Mouse (Mus musculus): Measurements from ENCODE around the gene Endou. TPM values are rescaled to one million over a fixed set of nuclear protein-coding genes. Genes with fewer than 3 reads are reported as not detected.

Gene Endou
- polyA plus RNA-seq, 1 experiment: 0.51 TPM

GRCm38 (mm10) chr15:97743961-97744525 is 12.9 kb upstream of the Endou start:
- Histone ChIP-seq H3K36me3 (ENCODE audit: control insufficient read depth, insufficient read depth, low read length) (no peaks in the 10 kb centered on the region), H3K4me3 (ENCODE audit: low read depth, low read length) (no peak overlapping the region), H3K27me3 (ENCODE audit: control insufficient read depth, insufficient read depth, low read length) (no peaks in the 10 kb centered on the region), H3K4me1 (ENCODE audit: control insufficient read depth, insufficient read depth, insufficient read length, low read length) (peaks cover 5% of the 10 kb centered on the region; the same call in 1 of the 2 replicates), H3K27ac (ENCODE audit: insufficient read depth, low read depth, low read length) (no peak overlapping the region)
- 65% methylated on average over 12 of the region's 12 CpGs for WGBS
- TF ChIP-seq POLR2A (IDR thresholded peaks at IDR 0.05; ENCODE audit: low read depth, low read length) (no peak), CTCF (IDR thresholded peaks at IDR 0.05; ENCODE audit: extremely low read depth, insufficient read length, insufficient replicate concordance, low read depth, low read length) (no peak)

GRCm38 (mm10) chr15:97743210-97743609 is 12.1 kb upstream of the Endou start:
- WGBS: 70% methylated on average over 5 of the region's 5 CpGs
- no peak overlapping the region for H3K27ac ChIP-seq (ENCODE audit: insufficient read depth, low read depth, low read length)
- H3K27me3 ChIP-seq (ENCODE audit: control insufficient read depth, insufficient read depth, low read length): no peaks in the 10 kb centered on the region
- H3K4me3 ChIP-seq (ENCODE audit: low read depth, low read length): no peak overlapping the region
- TF ChIP-seq POLR2A (IDR thresholded peaks at IDR 0.05; ENCODE audit: low read depth, low read length) (no peak), CTCF (IDR thresholded peaks at IDR 0.05; ENCODE audit: extremely low read depth, insufficient read length, insufficient replicate concordance, low read depth, low read length) (no peak)
- H3K4me1 ChIP-seq (ENCODE audit: control insufficient read depth, insufficient read depth, insufficient read length, low read length): peaks cover 5% of the 10 kb centered on the region; the same call in 1 of the 2 replicates
- no peaks in the 10 kb centered on the region for H3K36me3 ChIP-seq (ENCODE audit: control insufficient read depth, insufficient read depth, low read length)

GRCm38 (mm10) chr15:97742600-97742999 is 11.5 kb upstream of the Endou start:
- H3K36me3 ChIP-seq (ENCODE audit: control insufficient read depth, insufficient read depth, low read length): no peaks in the 10 kb centered on the region
- WGBS: 80% methylated on average over 4 of the region's 4 CpGs
- no peak overlapping the region for H3K27ac ChIP-seq (ENCODE audit: insufficient read depth, low read depth, low read length)
- H3K4me1 ChIP-seq (ENCODE audit: control insufficient read depth, insufficient read depth, insufficient read length, low read length): peaks cover 5% of the 10 kb centered on the region; the same call in 1 of the 2 replicates
- TF ChIP-seq POLR2A (IDR thresholded peaks at IDR 0.05; ENCODE audit: low read depth, low read length): no peak
- TF ChIP-seq CTCF (IDR thresholded peaks at IDR 0.05; ENCODE audit: extremely low read depth, insufficient read length, insufficient replicate concordance, low read depth, low read length): no peak
- no peaks in the 10 kb centered on the region for H3K27me3 ChIP-seq (ENCODE audit: control insufficient read depth, insufficient read depth, low read length)
- no peak overlapping the region for H3K4me3 ChIP-seq (ENCODE audit: low read depth, low read length)

- Histone ChIP-seq H3K27me3 (ENCODE audit: control insufficient read depth, insufficient read depth, low read length) (no peaks in the 10 kb centered on the region), H3K4me1 (ENCODE audit: control insufficient read depth, insufficient read depth, insufficient read length, low read length) (peaks cover 5% of the 10 kb centered on the region; the same call in 1 of the 2 replicates), H3K36me3 (ENCODE audit: control insufficient read depth, insufficient read depth, low read length) (no peaks in the 10 kb centered on the region), H3K27ac (ENCODE audit: insufficient read depth, low read depth, low read length) (no peak overlapping the region), H3K4me3 (ENCODE audit: low read depth, low read length) (no peak overlapping the region)
- TF ChIP-seq CTCF (IDR thresholded peaks at IDR 0.05; ENCODE audit: extremely low read depth, insufficient read length, insufficient replicate concordance, low read depth, low read length) (no peak), POLR2A (IDR thresholded peaks at IDR 0.05; ENCODE audit: low read depth, low read length) (no peak)
- WGBS: 54% methylated on average over 7 of the region's 7 CpGs
These were observed 10.9 kb upstream of the Endou start for GRCm38 (mm10) chr15:97742074-97742473.

- no peak overlapping the region for H3K27ac ChIP-seq (ENCODE audit: insufficient read depth, low read depth, low read length)
- 76% methylated on average over 12 of the region's 12 CpGs for WGBS
- TF ChIP-seq CTCF (IDR thresholded peaks at IDR 0.05; ENCODE audit: extremely low read depth, insufficient read length, insufficient replicate concordance, low read depth, low read length) (no peak), POLR2A (IDR thresholded peaks at IDR 0.05; ENCODE audit: low read depth, low read length) (no peak)
- H3K36me3 ChIP-seq (ENCODE audit: control insufficient read depth, insufficient read depth, low read length): no peaks in the 10 kb centered on the region
- H3K4me3 ChIP-seq (ENCODE audit: low read depth, low read length): no peak overlapping the region
- peaks cover 5% of the 10 kb centered on the region; the same call in 1 of the 2 replicates for H3K4me1 ChIP-seq (ENCODE audit: control insufficient read depth, insufficient read depth, insufficient read length, low read length)
- no peaks in the 10 kb centered on the region for H3K27me3 ChIP-seq (ENCODE audit: control insufficient read depth, insufficient read depth, low read length)
These were observed 10.5 kb upstream of the Endou start for GRCm38 (mm10) chr15:97741662-97742061.

GRCm38 (mm10) chr15:97740283-97740732 is 9.2 kb upstream of the Endou start:
- Histone ChIP-seq H3K4me3 (ENCODE audit: low read depth, low read length) (no peak overlapping the region), H3K4me1 (ENCODE audit: control insufficient read depth, insufficient read depth, insufficient read length, low read length) (peaks cover 2% of the 10 kb centered on the region; the same call in 1 of the 2 replicates), H3K27me3 (ENCODE audit: control insufficient read depth, insufficient read depth, low read length) (no peaks in the 10 kb centered on the region), H3K36me3 (ENCODE audit: control insufficient read depth, insufficient read depth, low read length) (no peaks in the 10 kb centered on the region), H3K27ac (ENCODE audit: insufficient read depth, low read depth, low read length) (no peak overlapping the region)
- TF ChIP-seq CTCF (IDR thresholded peaks at IDR 0.05; ENCODE audit: extremely low read depth, insufficient read length, insufficient replicate concordance, low read depth, low read length) (no peak), POLR2A (IDR thresholded peaks at IDR 0.05; ENCODE audit: low read depth, low read length) (no peak)
- WGBS: 81% methylated on average over 9 of the region's 9 CpGs

- H3K4me3 ChIP-seq (ENCODE audit: low read depth, low read length): no peak overlapping the region
- H3K27me3 ChIP-seq (ENCODE audit: control insufficient read depth, insufficient read depth, low read length): no peaks in the 10 kb centered on the region
- H3K36me3 ChIP-seq (ENCODE audit: control insufficient read depth, insufficient read depth, low read length): no peaks in the 10 kb centered on the region
- 57% methylated on average over 7 of the region's 7 CpGs for WGBS
- TF ChIP-seq CTCF (IDR thresholded peaks at IDR 0.05; ENCODE audit: extremely low read depth, insufficient read length, insufficient replicate concordance, low read depth, low read length) (no peak), POLR2A (IDR thresholded peaks at IDR 0.05; ENCODE audit: low read depth, low read length) (no peak)
- H3K4me1 ChIP-seq (ENCODE audit: control insufficient read depth, insufficient read depth, insufficient read length, low read length): no peaks in the 10 kb centered on the region; the same call in 1 of the 2 replicates
- no peak overlapping the region for H3K27ac ChIP-seq (ENCODE audit: insufficient read depth, low read depth, low read length)
These were observed 7.8 kb upstream of the Endou start for GRCm38 (mm10) chr15:97738923-97739322.

All from small intestine, adult 2 months (tissue).